ENCODE assay signal across 11 mouse cellular contexts in the genomic region with DNA sequence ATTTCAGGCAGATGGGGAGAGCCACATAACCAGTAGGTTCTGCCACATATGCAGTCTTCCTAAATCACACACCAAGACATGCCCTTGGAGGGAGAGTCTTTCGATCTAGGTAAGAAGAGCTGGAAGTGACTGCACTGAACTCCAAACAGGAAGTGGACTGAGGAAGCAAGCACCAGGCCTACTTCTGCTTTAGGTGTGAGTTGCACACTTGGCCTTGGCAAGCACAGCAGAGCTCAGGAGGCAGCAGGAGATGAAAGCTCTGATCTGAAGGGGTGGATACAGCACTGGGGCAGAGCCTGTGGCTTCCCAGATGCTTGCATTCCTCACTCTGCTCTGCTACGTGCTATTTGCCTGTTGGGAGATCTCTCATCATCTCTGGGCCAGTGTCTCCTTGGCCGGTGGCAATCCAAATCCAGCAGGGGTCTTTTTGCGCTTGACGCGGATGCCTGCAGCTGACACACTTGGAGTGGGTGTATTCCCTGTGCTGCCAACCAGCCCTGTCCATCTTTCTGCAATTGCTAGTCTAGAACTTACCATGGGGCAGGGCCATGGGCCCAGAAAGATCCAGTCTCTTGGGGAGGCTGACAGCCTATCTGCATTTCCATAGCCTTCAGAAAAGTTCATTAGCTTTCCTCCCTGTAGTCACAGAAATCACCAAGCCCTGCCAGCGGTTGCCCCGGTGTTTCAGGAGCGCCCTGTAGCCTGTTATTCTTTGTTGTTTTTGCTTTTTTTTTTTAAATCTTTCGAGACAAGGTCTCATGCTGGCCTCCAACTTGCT. TPM values are rescaled to one million over a fixed set of nuclear protein-coding genes. Genes with fewer than 3 reads are reported as not detected.
DNase-seq lines count a peak whose midpoint lies in the region; ATAC-seq lines count a peak whose summit lies in the region.
"Had no signal": no experiment of that assay in that cellular context is flagged by ENCODE, and none has a peak within 500 bp of the region (broad histone marks: within the 10 kb centered on the region; RNA-seq: fewer than 3 reads in every experiment).

No protein-coding gene starts in this region.

- no peak overlapping the region for H3K9ac ChIP-seq in neural tube, embryonic 11.5 days (ENCODE audit: low read length)
- 0 out of 2 replicates have a peak overlapping the region, but pooled peaks have one; percentile 39 for H3K9ac ChIP-seq in limb, embryonic 13.5 days

- H3K9me3 ChIP-seq in neural tube, embryonic 11.5 days (ENCODE audit: control insufficient read depth, low read length): no peaks in the 10 kb centered on the region
- no peaks in the 10 kb centered on the region for H3K9me3 ChIP-seq in limb, embryonic 13.5 days

- WGBS in neural tube, embryonic 11.5 days: 75% methylated on average over 10 of the region's 10 CpGs
- WGBS in limb, embryonic 13.5 days: 77% methylated on average over 10 of the region's 10 CpGs

- no peak overlapping the region for H3K27ac ChIP-seq in neural tube, embryonic 11.5 days (ENCODE audit: low read depth, low read length)
- peak overlapping the region; percentile 40; the same call in 1 of the 2 replicates for H3K27ac ChIP-seq in limb, embryonic 13.5 days

- DNase-seq in adrenal gland, postnatal 36 days: peak; percentile 40 to 43
- DNase-seq in adrenal gland, postnatal 4 days (ENCODE audit: low spot score in 2 of 2): no peak
- peak; percentile 10 for DNase-seq in neural tube, embryonic 11.5 days (ENCODE audit: low spot score)
- no peak for DNase-seq in neural tube, embryonic 10.5 days (ENCODE audit: extremely low spot score, low spot score)
- DNase-seq in spleen, postnatal 4 days (ENCODE audit: low spot score in 2 of 2): peak; percentile 33 to 72
- DNase-seq in left cerebral cortex, adult 18-20 months (ENCODE audit: low spot score in 2 of 2): no peak
- no peak for DNase-seq in gastrocnemius, adult 18-20 months (ENCODE audit: low spot score)
- DNase-seq: embryo, embryonic 11 days; thymus, postnatal 25 days had no signal

- no peak overlapping the region for H3K4me2 ChIP-seq in neural tube, embryonic 11.5 days (ENCODE audit: low read depth)
- no peak overlapping the region for H3K4me2 ChIP-seq in limb, embryonic 13.5 days (replicated peaks)

- H3K4me3 ChIP-seq in neural tube, embryonic 11.5 days (ENCODE audit: low read depth, low read length): no peak overlapping the region
- H3K4me3 ChIP-seq in limb, embryonic 13.5 days: no peak overlapping the region

- no peaks in the 10 kb centered on the region for H3K27me3 ChIP-seq in neural tube, embryonic 11.5 days (ENCODE audit: control insufficient read depth, insufficient read depth, low read length)
- H3K27me3 ChIP-seq in limb, embryonic 13.5 days: no peaks in the 10 kb centered on the region

- H3K4me1 ChIP-seq in neural tube, embryonic 11.5 days (ENCODE audit: control insufficient read depth, insufficient read depth, low read length): peaks cover 12% of the 10 kb centered on the region
- H3K4me1 ChIP-seq in limb, embryonic 13.5 days: peaks cover 39% of the 10 kb centered on the region

- H3K36me3 ChIP-seq in neural tube, embryonic 11.5 days (ENCODE audit: control insufficient read depth, insufficient read depth, low read length): no peaks in the 10 kb centered on the region
- H3K36me3 ChIP-seq in limb, embryonic 13.5 days: no peaks in the 10 kb centered on the region

- ATAC-seq in neural tube, embryonic 11.5 days (ENCODE audit: insufficient read depth, low FRiP score, low TSS enrichment): no peak
- no peak for ATAC-seq in limb, embryonic 13.5 days (ENCODE audit: low FRiP score, low read depth)

RNA-seq across cellular contexts. Expression of gene Ankdd1a, which starts 25.8 kb away (rescaled TPM):
- 1 to 10 TPM; 2.0 to 3.4 TPM for total RNA-seq in adrenal gland, postnatal 36 days (2021)
- total RNA-seq in adrenal gland, postnatal 4 days (2021): 1 to 10 TPM; 1.1 to 1.3 TPM
- polyA plus RNA-seq in neural tube, embryonic 11.5 days (2014; fragmentation: Nextera tagmentation; extraction: Ambion mirVana): 0.21 TPM in 1 of 2 replicates, not detected in the other
- not detected in 2 replicates for polyA plus RNA-seq in limb, embryonic 13.5 days (2015; fragmentation: Nextera tagmentation; extraction: Ambion mirVana)
- 1 to 10 TPM; 2.3 to 3.7 TPM for total RNA-seq in left cerebral cortex, adult 18-20 months (2021)
- total RNA-seq in gastrocnemius, adult 18-20 months (2021): not detected
- polyA plus RNA-seq: limb, embryonic 11.5 days had no signal

RNA-seq across cellular contexts. Expression of gene Plekho2, which starts 34.0 kb away (rescaled TPM):
- total RNA-seq in adrenal gland, postnatal 36 days (2021): 10 to 100 TPM; 56.6 to 71.5 TPM
- total RNA-seq in adrenal gland, postnatal 4 days (2021): 10 to 100 TPM; 44.7 to 45.4 TPM
- polyA plus RNA-seq in neural tube, embryonic 11.5 days (2014; fragmentation: Nextera tagmentation; extraction: Ambion mirVana): 10.5 and 13.3 TPM in 2 replicates
- 13.9 and 16.2 TPM in 2 replicates for polyA plus RNA-seq in limb, embryonic 13.5 days (2015; fragmentation: Nextera tagmentation; extraction: Ambion mirVana)
- total RNA-seq in left cerebral cortex, adult 18-20 months (2021): 10 to 100 TPM; 11.6 to 18.2 TPM
- 1 to 10 TPM; 2.2 to 5.4 TPM for total RNA-seq in gastrocnemius, adult 18-20 months (2021)

RNA-seq across cellular contexts. Expression of gene Pif1, which starts 41.1 kb away (rescaled TPM):
- under 1 TPM; 0.46 to 0.92 TPM for total RNA-seq in adrenal gland, postnatal 36 days (2021)
- total RNA-seq in adrenal gland, postnatal 4 days (2021): 1 to 10 TPM; 4.8 to 4.9 TPM
- polyA plus RNA-seq in neural tube, embryonic 11.5 days (2014; fragmentation: Nextera tagmentation; extraction: Ambion mirVana): 10.2 and 11.1 TPM in 2 replicates
- 15.1 and 16.0 TPM in 2 replicates for polyA plus RNA-seq in limb, embryonic 13.5 days (2015; fragmentation: Nextera tagmentation; extraction: Ambion mirVana)
- under 1 TPM; 0.45 to 0.46 TPM for total RNA-seq in left cerebral cortex, adult 18-20 months (2021)
- not detected for total RNA-seq in gastrocnemius, adult 18-20 months (2021)

Comparison
In these comparisons a context has a peak if more than half of its experiments do, and no peak if none do; other contexts are left out.
1. DNase-seq: peak in adrenal gland, postnatal 36 days (2 of 2), neural tube, embryonic 11.5 days (single experiment) and spleen, postnatal 4 days (2 of 2); none in adrenal gland, postnatal 4 days (0 of 2), neural tube, embryonic 10.5 days (single experiment), left cerebral cortex, adult 18-20 months (0 of 2) and gastrocnemius, adult 18-20 months (single experiment).